19 mouse cellular contexts compared by ENCODE assay signal in the genomic region with DNA sequence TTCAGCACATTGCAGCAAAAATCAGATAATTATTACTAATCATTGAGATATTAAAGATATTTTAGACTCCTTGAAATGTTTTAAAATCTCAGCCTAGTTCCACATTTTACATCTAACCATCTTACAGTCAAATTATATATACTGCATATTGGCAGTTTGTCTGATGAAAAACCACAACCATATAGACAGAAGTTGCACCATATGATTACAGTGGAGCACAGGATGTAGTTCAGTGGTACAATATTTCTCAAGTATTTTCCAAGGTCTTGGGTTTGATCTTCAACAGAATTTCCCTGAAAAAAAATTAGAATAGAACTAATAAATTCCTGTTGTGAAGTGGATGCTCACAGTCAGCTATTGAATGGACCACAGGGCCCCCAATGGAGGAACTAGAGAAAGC.
A peak's percentile ranks its signal among the peaks of the same experiment; 100 is the strongest.
DNase-seq lines count a peak whose midpoint lies in the region; ATAC-seq lines count a peak whose summit lies in the region.
"Had no signal": no experiment of that assay in that cellular context is flagged by ENCODE, and none has a peak within 500 bp of the region (broad histone marks: within the 10 kb centered on the region; RNA-seq: fewer than 3 reads in every experiment).

No protein-coding gene starts in this region.

- ATAC-seq in granulocyte monocyte progenitor cell, adult 5-6 weeks (replicated peaks; ENCODE audit: poor library complexity, severe bottlenecking), result peak; percentile 94
- ATAC-seq in megakaryocyte progenitor cell, adult 5-6 weeks (replicated peaks; ENCODE audit: poor library complexity), result peak; percentile 94
- ATAC-seq in erythroid progenitor cell, adult 5-6 weeks (replicated peaks; ENCODE audit: low FRiP score, poor library complexity, severe bottlenecking), result no peak
- ATAC-seq: activated CD4-positive, CD25-positive, alpha-beta regulatory T cell, adult 4 months; forebrain, embryonic 13.5 days; forebrain, embryonic 15.5 days; forebrain, postnatal 0 days; Patski had no signal

- peak; percentile 65 for DNase-seq in 416B (ENCODE audit: low read depth)
- no peak for DNase-seq in frontal cortex, postnatal 10 days (ENCODE audit: low spot score in 2 of 2)
- DNase-seq: adrenal gland, adult 8-10 months; adrenal gland, postnatal 14 days; adrenal gland, postnatal 36 days; cerebellum, adult 18-20 months; cerebellum, adult 8-10 months; cerebellum, adult 9-11 months; cerebellum, postnatal 14 days; cerebellum, postnatal 36 days; embryo, embryonic 11 days; forebrain, postnatal 0 days had no signal
